Mouse (Mus musculus) MEL (cell line): ENCODE data around the gene Vmn1r221. TPM values are rescaled to one million over a fixed set of nuclear protein-coding genes. Genes with fewer than 3 reads are reported as not detected.
"Not testable (repeated sequence)": the region's sequence is repeated elsewhere in the genome, so short reads cannot be mapped to it uniquely, and the experiment has no call there.

Experiments
- DNase-seq: peaks from one replicate; pipeline ENCODE4 v3.0.0; 2011; ENCODE audit warnings: low read depth, low spot score
- H3K27ac ChIP-seq: 2 replicates; pipeline ENCODE4 v1.5.1; 2012; ENCODE audit warnings: low read depth, mild to moderate bottlenecking, control low read depth, low read length, moderate library complexity; ENCODE audit not compliant: control insufficient read depth
- H3K27me3 ChIP-seq, 2 experiments: fragments of 150-350 bp in 1 of 2; sonication (generic) in 1 of 2; 2 replicates each; pipeline ENCODE4 v1.6.1; 2012; ENCODE audit warnings: low read length in 2 of 2, mild to moderate bottlenecking in 2 of 2, improper control_type of control experiment in 1 of 2, moderate library complexity in 1 of 2; ENCODE audit not compliant: insufficient read depth in 2 of 2, control insufficient read depth in 1 of 2
- H3K36me3 ChIP-seq, 2 experiments: 2 replicates each; pipeline ENCODE4 v1.6.1; 2012 to 2014; ENCODE audit warnings: low read length in 2 of 2, improper control_type of control experiment in 1 of 2, inconsistent platforms in 1 of 2, mild to moderate bottlenecking in 1 of 2; ENCODE audit not compliant: insufficient read depth in 2 of 2, control insufficient read depth in 1 of 2
- H3K4me1 ChIP-seq, 2 experiments: fragments of 150-350 bp in 1 of 2; sonication (generic) in 1 of 2; 2 replicates each; pipeline ENCODE4 v1.6.1; 2012; ENCODE audit warnings: low read length in 2 of 2, improper control_type of control experiment in 1 of 2, mild to moderate bottlenecking in 1 of 2; ENCODE audit not compliant: insufficient read depth in 2 of 2, control insufficient read depth in 1 of 2
- H3K4me3 ChIP-seq, 2 experiments: fragments of 150-350 bp in 1 of 2; sonication (generic) in 1 of 2; 2 replicates each; pipeline ENCODE4 v1.5.1; 2012; ENCODE audit warnings: low read depth in 2 of 2, low read length in 2 of 2, mild to moderate bottlenecking in 2 of 2, moderate library complexity in 2 of 2, control low read depth in 1 of 2, improper control_type of control experiment in 1 of 2; ENCODE audit not compliant: control insufficient read depth in 1 of 2, insufficient read depth in 1 of 2
- H3K79me2 ChIP-seq: 2 replicates; pipeline ENCODE4 v1.6.1; 2012; ENCODE audit warnings: mild to moderate bottlenecking, low read length, moderate library complexity; ENCODE audit not compliant: control insufficient read depth, poor library complexity, insufficient read depth
- H3K9ac ChIP-seq: 2 replicates; pipeline ENCODE4 v1.6.1; 2012; ENCODE audit warnings: low read depth, mild to moderate bottlenecking, control low read depth, low read length, moderate library complexity; ENCODE audit not compliant: control insufficient read depth, poor library complexity, severe bottlenecking
- H3K9me3 ChIP-seq: fragments of 150-350 bp; sonication (generic); replicated peaks from 2 replicates; pipeline ENCODE4 v1.6.1; 2012; ENCODE audit warnings: mild to moderate bottlenecking, low read length, improper control_type of control experiment, moderate library complexity; ENCODE audit not compliant: insufficient read depth
- CTCF ChIP-seq, 3 experiments: IDR thresholded peaks in 2 of 3; conservative IDR thresholded peaks in 1 of 3; 2 replicates each; pipeline ENCODE4 v1.5.1; 2011 to 2012; ENCODE audit warnings: low read length in 3 of 3, low read depth in 2 of 3, mild to moderate bottlenecking in 2 of 3, improper control_type of control experiment in 1 of 3, inconsistent platforms in 1 of 3, mixed read lengths in 1 of 3, moderate library complexity in 1 of 3; ENCODE audit not compliant: control insufficient read depth in 1 of 3, insufficient read depth in 1 of 3, poor library complexity in 1 of 3, severe bottlenecking in 1 of 3
- E2F4 ChIP-seq: IDR thresholded peaks from 2 replicates; pipeline ENCODE4 v1.6.1; 2011; ENCODE audit warnings: low read depth, low read length, improper control_type of control experiment, borderline replicate concordance
- ETS1 ChIP-seq: IDR thresholded peaks from 2 replicates; pipeline ENCODE4 v1.6.1; 2012; ENCODE audit warnings: low read depth, mild to moderate bottlenecking, inconsistent platforms, low read length, improper control_type of control experiment, moderate library complexity
- GATA1 ChIP-seq: IDR thresholded peaks from 2 replicates; pipeline ENCODE4 v1.6.1; 2011; ENCODE audit warnings: low read depth, low read length, improper control_type of control experiment
- KAT2A ChIP-seq: conservative IDR thresholded peaks from 2 replicates; pipeline ENCODE4 v1.6.1; 2012; ENCODE audit warnings: low read depth, low read length, improper control_type of control experiment, inconsistent platforms
- MEF2A ChIP-seq: IDR thresholded peaks from 2 replicates; pipeline ENCODE4 v1.6.1; 2014; ENCODE audit warnings: low read depth, mild to moderate bottlenecking, inconsistent platforms, low read length, improper control_type of control experiment; ENCODE audit not compliant: poor library complexity, insufficient replicate concordance, severe bottlenecking; ENCODE audit errors: extremely low read depth
- MYC ChIP-seq: IDR thresholded peaks from 2 replicates; pipeline ENCODE4 v1.6.1; 2011; ENCODE audit warnings: low read depth, mild to moderate bottlenecking, low read length, improper control_type of control experiment, moderate library complexity
- NELFE ChIP-seq: IDR thresholded peaks from 2 replicates; pipeline ENCODE4 v1.6.1; 2011; ENCODE audit warnings: low read depth, low read length, improper control_type of control experiment
- NRF1 ChIP-seq: IDR thresholded peaks from 2 replicates; pipeline ENCODE4 v1.6.1; 2014; ENCODE audit warnings: low read depth, mild to moderate bottlenecking, inconsistent platforms, low read length, improper control_type of control experiment, moderate library complexity; ENCODE audit not compliant: poor library complexity, insufficient read depth, severe bottlenecking
- RAD21 ChIP-seq: IDR thresholded peaks from 2 replicates; pipeline ENCODE4 v1.6.1; 2011; ENCODE audit warnings: mild to moderate bottlenecking, low read depth, low read length, improper control_type of control experiment
- RCOR1 ChIP-seq: IDR thresholded peaks from 2 replicates; pipeline ENCODE4 v1.6.1; 2012; ENCODE audit warnings: low read depth, mild to moderate bottlenecking, inconsistent platforms, low read length, improper control_type of control experiment
- SIN3A ChIP-seq: IDR thresholded peaks from 2 replicates; pipeline ENCODE4 v1.6.1; 2012; ENCODE audit warnings: low read length, improper control_type of control experiment, inconsistent platforms
- SMC3 ChIP-seq: IDR thresholded peaks from 2 replicates; pipeline ENCODE4 v1.6.1; 2011; ENCODE audit warnings: low read depth, low read length, improper control_type of control experiment
- TBP ChIP-seq: IDR thresholded peaks from 2 replicates; pipeline ENCODE4 v1.8.0; 2011; ENCODE audit warnings: low read depth, low read length, improper control_type of control experiment
- ZNF384 ChIP-seq: IDR thresholded peaks from 2 replicates; pipeline ENCODE4 v1.6.1; 2012; ENCODE audit warnings: low read depth, mild to moderate bottlenecking, inconsistent platforms, low read length, improper control_type of control experiment
- polyA plus RNA-seq, 2 experiments: library from polyadenylated mRNA; stranded (reverse) in 1 of 2; unstranded in 1 of 2; fragments of >175 nt in 1 of 2; fragments of >200 nt in 1 of 2; gene quantifications; 2 replicates each; pipeline versions ENCODE4 v1.2.1 to v1.2.4; 2012; ENCODE audit warnings: low replicate concordance in 2 of 2, low read depth in 1 of 2; ENCODE audit not compliant: insufficient read length in 2 of 2, insufficient read depth in 1 of 2, missing spikeins in 1 of 2
- total RNA-seq: library from RNA; depleted of rRNA; stranded (reverse); fragments of 300-350 nt; gene quantifications from 2 replicates; pipeline ENCODE4 v1.2.3, GENCODE M21; 2012

Gene Vmn1r221
- total and polyA plus RNA-seq, 3 experiments = not detected

DNA sequence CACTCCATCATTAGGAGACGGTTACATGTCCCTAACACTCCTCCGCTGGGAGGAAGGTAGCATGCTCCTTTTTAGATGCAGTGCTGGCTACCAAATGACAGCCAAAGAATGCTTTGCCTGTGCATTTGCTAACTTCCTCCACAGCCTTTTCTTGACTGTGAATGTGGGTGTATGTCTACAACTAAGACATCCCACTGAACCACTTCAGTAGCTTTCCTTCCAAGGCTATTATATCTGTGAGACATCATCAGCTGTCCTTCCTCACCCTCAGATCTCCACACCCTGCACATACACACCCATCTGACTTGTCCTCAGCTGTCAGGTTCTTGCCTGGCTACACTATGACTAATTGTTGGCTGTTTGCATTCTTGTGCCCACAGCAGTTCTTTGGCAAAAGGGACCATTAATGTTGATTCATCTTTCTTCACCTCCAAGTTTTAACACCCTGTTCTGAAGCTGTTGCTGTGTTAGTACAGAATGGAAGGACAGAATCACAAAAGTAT is 44.7 kb downstream of the Vmn1r221 start:
- Histone ChIP-seq H3K4me1 (no peaks in the 10 kb centered on the region), H3K9ac (no peak overlapping the region), H3K79me2 (no peaks in the 10 kb centered on the region), H3K9me3 (no peaks in the 10 kb centered on the region), H3K4me3 (no peak overlapping the region), H3K36me3 (no peaks in the 10 kb centered on the region), H3K27ac (no peak overlapping the region), H3K27me3 (no peaks in the 10 kb centered on the region; a peak in 1 of 4 replicates)
- TF ChIP-seq ZNF384 (no peak), MEF2A (no peak), TBP (no peak), CTCF (IDR thresholded peaks at IDR 0.05 in 2 of 3, conservative IDR thresholded peaks at IDR 0.05 in 1 of 3; ENCODE audit: control insufficient read depth in 1 of 3, insufficient read depth in 1 of 3, low read depth in 2 of 3, low read length in 3 of 3, poor library complexity in 1 of 3, severe bottlenecking in 1 of 3) (no peak), RAD21 (no peak), KAT2A (no peak), E2F4 (no peak), ETS1 (no peak), NELFE (no peak), MYC (no peak), SMC3 (no peak), SIN3A (no peak), NRF1 (no peak), RCOR1 (no peak), GATA1 (no peak)
- no peak for DNase-seq

DNA sequence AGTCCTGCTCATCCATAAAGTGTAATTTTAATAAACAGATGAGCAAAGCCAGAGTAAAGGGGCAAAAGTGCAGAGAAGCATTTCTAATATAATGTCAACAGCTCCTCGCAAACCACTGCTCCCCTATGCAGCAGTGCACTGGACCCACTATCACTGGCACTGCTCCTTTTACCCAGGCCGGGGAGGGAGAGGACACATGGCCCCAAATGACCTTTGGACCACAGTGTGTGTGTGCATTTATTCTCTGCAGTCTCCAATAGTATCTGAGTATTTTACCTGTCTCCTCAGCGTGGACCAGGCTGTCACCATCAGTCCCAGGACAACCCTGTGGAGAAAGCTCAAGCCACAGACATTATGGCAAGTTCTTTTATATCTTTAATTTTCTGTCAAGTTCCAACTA is 54.7 kb downstream of the Vmn1r221 start:
- H3K4me1 ChIP-seq, H3K36me3 ChIP-seq, DNase-seq, H3K4me3 ChIP-seq, H3K27me3 ChIP-seq, H3K9me3 ChIP-seq, H3K27ac ChIP-seq, H3K79me2 ChIP-seq, H3K9ac ChIP-seq: not testable (repeated sequence)

DNA sequence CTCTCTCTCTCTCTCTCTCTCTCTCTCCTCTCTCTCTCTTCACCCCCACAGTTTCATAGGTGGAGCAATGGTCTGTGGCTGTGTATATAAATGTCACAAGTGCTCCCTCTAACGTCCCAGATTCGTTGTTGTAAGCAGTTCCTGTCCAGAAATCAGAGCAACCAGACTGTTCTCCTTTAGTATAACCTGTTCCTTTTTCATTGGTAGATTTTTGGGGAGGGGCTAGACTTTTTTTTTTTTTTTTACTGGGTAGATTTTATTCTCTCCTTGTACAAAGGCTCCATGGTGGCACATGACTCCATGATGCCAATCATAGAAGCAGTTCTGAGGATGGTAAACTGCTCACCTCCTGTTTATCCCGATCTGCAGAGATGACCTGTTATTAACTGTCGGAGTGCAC is 55.2 kb downstream of the Vmn1r221 start:
- not testable (repeated sequence) for DNase-seq, H3K79me2 ChIP-seq, H3K27me3 ChIP-seq, H3K27ac ChIP-seq, H3K36me3 ChIP-seq, H3K4me1 ChIP-seq, H3K9me3 ChIP-seq, H3K4me3 ChIP-seq, H3K9ac ChIP-seq
